Mouse (Mus musculus) liver, embryonic 12.5 days (tissue): ENCODE results near the gene G430095P16Rik. TPM values are rescaled to one million over a fixed set of nuclear protein-coding genes. Genes with fewer than 3 reads are reported as not detected.
A peak's percentile ranks its signal among the peaks of the same experiment; 100 is the strongest.

Experiments used
- ATAC-seq: fragments of 200-750 bp; cut with Nextera tagmentation; 2 replicates; pipeline ENCODE4 v1.8.0; 2017; ENCODE audit warnings: moderate number of reproducible peaks, mild to moderate bottlenecking, moderate library complexity
- H3K27ac ChIP-seq: fragments of 300-500 bp; sonication (generic); 2 replicates; pipeline ENCODE4 v1.5.1; 2016; ENCODE audit warnings: mild to moderate bottlenecking
- H3K27me3 ChIP-seq: fragments of 300-500 bp; sonication (generic); replicated peaks from 2 replicates; pipeline ENCODE4 v1.6.1; 2016; ENCODE audit warnings: mild to moderate bottlenecking, moderate library complexity
- H3K36me3 ChIP-seq: fragments of 300-500 bp; sonication (generic); 2 replicates; pipeline ENCODE4 v1.6.1; 2016; ENCODE audit warnings: mild to moderate bottlenecking, moderate library complexity
- H3K4me1 ChIP-seq: fragments of 300-500 bp; sonication (generic); 2 replicates; pipeline ENCODE4 v1.6.1; 2016
- H3K4me2 ChIP-seq: fragments of 300-500 bp; sonication (generic); 2 replicates; pipeline ENCODE4 v1.6.1; 2016; ENCODE audit warnings: mild to moderate bottlenecking, moderate library complexity
- H3K4me3 ChIP-seq: fragments of 300-500 bp; sonication (generic); 2 replicates; pipeline ENCODE4 v1.5.1; 2016; ENCODE audit warnings: mild to moderate bottlenecking, moderate library complexity
- H3K9ac ChIP-seq: fragments of 300-500 bp; sonication (generic); 2 replicates; pipeline ENCODE4 v1.6.1; 2016; ENCODE audit warnings: mild to moderate bottlenecking, moderate library complexity
- H3K9me3 ChIP-seq: fragments of 300-500 bp; sonication (generic); replicated peaks from 2 replicates; pipeline ENCODE4 v1.6.1; 2016; ENCODE audit warnings: mild to moderate bottlenecking, moderate library complexity
- WGBS: fragments of 180-500 bp; shearing (Covaris S2); methylation state at CpG from one replicate; pipeline ENCODE4 v1.1.7; 2016; ENCODE audit not compliant: insufficient replicate concordance; 5-methylcytosine and 5-hydroxymethylcytosine counted together
- polyA plus RNA-seq: library from polyadenylated mRNA; unstranded; fragments of >200 nt; fragmentation: Nextera tagmentation; extraction: Ambion mirVana; gene quantifications from 2 replicates; pipeline ENCODE4 v1.2.1, GENCODE M21; 2016

G430095P16Rik gene
- polyA plus RNA-seq, 1 experiment from 2014 or later: 12.0 TPM

DNA sequence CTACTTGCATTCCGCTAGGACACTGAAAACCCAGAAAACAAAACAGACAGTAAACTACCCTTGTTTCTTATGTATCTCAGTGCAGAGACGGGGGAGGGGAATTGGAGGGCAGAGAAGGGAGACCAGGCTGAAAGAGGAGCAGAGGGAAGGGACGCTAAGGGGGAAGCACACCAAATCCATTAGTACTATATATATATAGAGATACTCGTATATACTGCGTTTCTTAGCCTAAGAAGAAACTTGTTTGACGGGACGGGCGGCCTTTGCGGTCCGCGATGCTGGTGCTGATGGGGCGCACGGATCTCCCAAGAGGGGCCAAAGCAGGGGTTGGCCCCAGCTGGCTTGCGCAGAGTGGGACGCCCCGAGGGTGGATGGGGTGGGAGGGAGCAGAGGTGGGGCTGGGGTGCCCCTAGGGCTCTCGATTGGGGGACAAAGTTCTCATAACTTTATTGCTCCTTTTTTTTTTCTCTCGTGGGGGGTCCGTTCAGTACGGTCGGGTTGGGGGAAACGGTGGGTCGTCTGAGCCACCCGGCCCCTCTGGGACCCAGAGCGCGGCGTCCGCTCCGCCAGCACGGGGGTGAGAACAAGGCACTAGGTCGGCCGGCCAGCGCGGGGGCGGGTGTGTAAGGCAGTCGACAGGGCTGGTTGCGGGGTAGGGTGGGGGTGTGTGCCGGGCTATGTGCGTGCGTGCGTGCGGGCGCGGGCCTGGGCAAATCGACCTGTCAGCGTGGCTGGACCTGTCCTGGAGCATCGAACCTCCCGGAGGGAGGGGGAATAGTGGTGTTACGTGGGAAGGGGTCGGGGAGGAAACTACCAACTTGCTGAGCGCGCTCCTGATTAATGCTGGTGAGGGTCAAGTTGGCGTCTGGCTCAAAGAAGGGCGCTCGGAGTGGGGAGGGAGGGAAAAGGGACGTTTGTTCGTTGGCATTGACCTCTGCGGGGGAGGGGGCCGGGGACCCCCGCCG lies 17.7 kb upstream of the G430095P16Rik start:
- peak overlapping the region; percentile 96 for H3K4me2 ChIP-seq
- H3K36me3 ChIP-seq: peaks cover 25% of the 10 kb centered on the region
- H3K4me1 ChIP-seq: peaks cover 80% of the 10 kb centered on the region
- H3K9me3 ChIP-seq: no peaks in the 10 kb centered on the region
- ATAC-seq: peak; percentile 6; the same call in 1 of the 2 replicates
- 2% methylated on average over 59 of the region's 61 CpGs for WGBS
- H3K27me3 ChIP-seq: peaks cover 39% of the 10 kb centered on the region
- peak overlapping the region; percentile 97 for H3K27ac ChIP-seq
- peak overlapping the region; percentile 97 for H3K9ac ChIP-seq
- H3K4me3 ChIP-seq: peak overlapping the region; percentile 83

DNA sequence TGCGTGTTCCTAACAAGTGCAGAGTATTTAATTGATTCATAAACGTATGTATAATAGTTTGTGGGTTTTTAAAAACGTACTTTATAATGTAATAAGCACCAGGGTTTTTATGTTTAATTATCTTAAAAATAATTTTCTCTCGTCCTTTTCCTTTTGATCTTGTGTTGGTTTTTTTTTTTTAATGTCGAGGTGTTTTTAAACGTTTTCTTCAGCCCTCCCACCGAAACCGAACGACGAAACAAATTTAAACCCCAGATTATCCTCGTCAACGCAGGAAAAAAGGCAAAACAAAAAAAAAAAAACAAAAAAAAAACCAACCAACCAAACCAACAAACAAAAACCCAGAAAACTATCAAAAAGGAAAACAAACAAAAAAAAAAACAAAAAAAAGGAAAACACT lies 16.8 kb upstream of the G430095P16Rik start:
- Histone ChIP-seq H3K4me2 (peak overlapping the region; percentile 96), H3K27ac (peak overlapping the region; percentile 97), H3K9me3 (no peaks in the 10 kb centered on the region), H3K4me1 (peaks cover 72% of the 10 kb centered on the region), H3K36me3 (peaks cover 22% of the 10 kb centered on the region), H3K9ac (peak overlapping the region; percentile 97), H3K4me3 (peak overlapping the region; percentile 83), H3K27me3 (peaks cover 41% of the 10 kb centered on the region)
- no peak for ATAC-seq
- under 1% methylated on average over 12 of the region's 12 CpGs for WGBS

DNA sequence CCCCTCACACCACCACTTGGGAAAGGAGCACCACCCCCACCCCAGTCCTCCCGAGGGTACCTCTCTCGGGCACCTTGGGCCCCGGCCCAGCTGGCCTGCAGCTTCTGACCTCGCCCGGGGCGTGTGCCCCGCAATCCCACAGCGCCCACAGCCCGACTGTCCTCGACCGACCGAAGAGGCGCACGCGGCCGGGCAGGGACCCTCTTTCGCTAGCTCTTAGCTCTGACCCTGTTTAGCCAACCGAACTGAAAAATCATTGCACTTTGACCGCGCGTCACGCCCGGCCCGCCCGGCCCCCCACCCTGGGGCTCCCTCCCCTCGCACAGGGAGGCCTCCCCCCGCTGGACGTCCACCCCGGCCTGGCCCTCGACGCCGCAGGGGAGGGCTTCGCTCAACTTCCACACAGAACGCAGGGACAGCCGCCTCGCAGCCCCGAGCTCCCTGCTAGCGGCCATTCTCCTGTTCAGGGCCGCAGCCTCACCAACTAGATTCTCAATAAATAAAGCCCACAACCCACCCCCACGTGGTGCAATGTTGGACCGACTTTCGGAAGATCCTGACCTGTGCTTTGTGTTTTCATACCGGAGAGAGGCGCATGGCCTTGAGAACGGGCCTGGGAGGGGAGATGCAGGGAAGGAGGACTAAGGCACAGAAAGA lies 16.1 kb upstream of the G430095P16Rik start:
- ATAC-seq: no peak
- WGBS: 1% methylated on average over 45 of the region's 45 CpGs
- Histone ChIP-seq H3K9me3 (no peaks in the 10 kb centered on the region), H3K4me3 (peak overlapping the region; percentile 58), H3K36me3 (peaks cover 22% of the 10 kb centered on the region), H3K27ac (peak overlapping the region; percentile 83), H3K4me2 (peak overlapping the region; percentile 96), H3K27me3 (peaks cover 43% of the 10 kb centered on the region), H3K9ac (peak overlapping the region; percentile 80), H3K4me1 (peaks cover 68% of the 10 kb centered on the region)

DNA sequence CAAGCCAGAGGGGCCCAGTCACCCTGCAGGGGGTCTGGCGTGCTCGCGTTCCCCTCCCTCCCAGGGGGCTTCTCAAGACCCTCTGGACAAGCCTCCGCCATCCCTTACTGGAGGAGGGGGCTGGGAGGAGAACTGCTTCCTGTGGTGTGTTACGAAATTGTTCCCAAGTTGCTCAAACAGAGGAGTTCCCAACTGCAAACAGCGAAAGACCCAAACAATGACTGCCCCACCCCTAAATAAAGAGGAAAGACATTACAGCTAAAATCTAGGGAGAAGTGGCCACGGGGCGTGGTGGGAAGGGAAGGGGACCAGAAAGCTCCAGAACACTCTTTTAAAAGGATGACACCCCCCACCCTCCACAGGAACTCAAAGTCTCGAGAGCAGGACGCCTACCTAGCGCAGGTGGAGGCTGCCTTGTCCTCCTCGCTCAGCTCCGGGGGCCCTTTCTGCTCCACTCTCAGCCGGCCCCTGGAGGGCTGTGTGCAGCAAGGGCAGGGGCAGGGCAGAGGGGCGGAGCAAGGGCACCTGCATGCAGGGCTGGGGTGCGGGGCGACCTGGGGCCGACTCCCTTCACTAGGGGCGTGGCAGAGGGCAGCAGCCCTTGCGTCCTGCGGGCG lies 15.4 kb upstream of the G430095P16Rik start:
- peak overlapping the region; percentile 96 for H3K4me2 ChIP-seq
- H3K9ac ChIP-seq: peak overlapping the region; percentile 80
- under 1% methylated on average over 22 of the region's 22 CpGs for WGBS
- H3K36me3 ChIP-seq: peaks cover 21% of the 10 kb centered on the region
- ATAC-seq: peak; percentile 44
- no peaks in the 10 kb centered on the region for H3K9me3 ChIP-seq
- peaks cover 47% of the 10 kb centered on the region for H3K27me3 ChIP-seq
- H3K4me3 ChIP-seq: peak overlapping the region; percentile 58
- peak overlapping the region; percentile 83 for H3K27ac ChIP-seq
- peaks cover 75% of the 10 kb centered on the region for H3K4me1 ChIP-seq

DNA sequence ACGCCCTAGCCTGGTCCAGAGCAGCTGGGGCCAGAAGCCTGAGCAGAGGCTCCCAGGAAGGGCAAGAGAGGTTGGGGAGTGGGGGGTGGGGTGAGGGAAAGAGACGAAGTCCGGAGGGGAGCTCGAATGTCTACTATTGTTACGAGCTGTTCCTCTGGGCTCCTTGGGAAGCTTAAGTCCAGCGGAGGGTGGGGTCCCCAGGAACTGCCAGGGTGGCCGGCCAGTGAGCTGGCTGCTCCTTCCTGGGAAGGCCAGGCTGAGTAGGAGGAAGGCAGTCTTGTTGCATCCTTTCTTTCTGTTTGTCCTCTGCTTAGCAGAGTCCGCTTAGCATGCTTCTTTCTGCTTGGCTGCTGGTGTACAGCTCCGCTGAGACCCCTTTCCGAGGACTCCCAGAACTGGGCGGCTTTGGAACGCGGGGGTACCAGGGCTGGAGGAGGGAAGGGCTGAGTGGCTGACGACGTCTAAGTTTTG lies 14.7 kb upstream of the G430095P16Rik start:
- Histone ChIP-seq H3K27ac (peak overlapping the region; percentile 83), H3K4me1 (peaks cover 78% of the 10 kb centered on the region), H3K9me3 (no peaks in the 10 kb centered on the region), H3K4me3 (peak overlapping the region; percentile 58), H3K4me2 (peak overlapping the region; percentile 96), H3K9ac (peak overlapping the region; percentile 80), H3K27me3 (peaks cover 48% of the 10 kb centered on the region), H3K36me3 (peaks cover 14% of the 10 kb centered on the region)
- 9% methylated on average over 15 of the region's 15 CpGs for WGBS
- ATAC-seq: peak; percentile 1; the same call in 1 of the 2 replicates

DNA sequence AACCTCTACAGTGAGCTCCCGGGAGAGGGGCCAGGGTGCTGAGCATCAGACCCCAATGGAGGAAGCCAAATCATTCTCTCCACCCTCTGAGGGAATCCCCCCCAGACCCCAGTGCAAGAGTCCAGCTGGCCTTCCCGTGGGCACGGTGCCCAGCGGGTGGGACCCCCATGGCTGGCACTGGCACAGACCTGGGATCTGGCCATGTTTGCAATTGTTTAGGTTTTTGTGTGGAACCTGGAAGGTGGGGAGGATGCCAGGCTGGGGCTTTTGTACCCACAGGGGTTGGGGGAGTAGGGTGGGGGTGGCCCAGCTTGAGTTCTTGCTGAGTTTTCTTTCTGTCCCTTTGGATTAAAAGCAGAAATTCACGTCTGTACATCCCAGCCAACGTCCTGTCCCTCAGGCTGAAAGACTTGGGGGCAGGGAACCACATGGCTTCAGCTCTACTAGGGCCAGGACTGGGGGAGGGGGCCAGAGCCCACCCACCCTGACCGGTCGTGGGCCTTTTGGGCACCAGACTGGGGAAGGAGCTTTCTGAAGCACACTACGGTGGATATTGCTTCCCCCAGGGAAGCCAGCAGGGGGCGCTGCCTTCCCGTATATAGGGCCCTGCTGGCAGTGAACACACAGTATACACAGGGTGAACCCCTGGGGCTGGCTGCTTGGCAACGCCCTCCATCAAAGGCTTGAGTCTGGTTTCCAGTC lies 13.9 kb upstream of the G430095P16Rik start:
- Histone ChIP-seq H3K27ac (no peak overlapping the region), H3K4me3 (0 out of 2 replicates have a peak overlapping the region, but pooled peaks have one; percentile 7)
- 18% methylated on average over 12 of the region's 12 CpGs for WGBS

DNA sequence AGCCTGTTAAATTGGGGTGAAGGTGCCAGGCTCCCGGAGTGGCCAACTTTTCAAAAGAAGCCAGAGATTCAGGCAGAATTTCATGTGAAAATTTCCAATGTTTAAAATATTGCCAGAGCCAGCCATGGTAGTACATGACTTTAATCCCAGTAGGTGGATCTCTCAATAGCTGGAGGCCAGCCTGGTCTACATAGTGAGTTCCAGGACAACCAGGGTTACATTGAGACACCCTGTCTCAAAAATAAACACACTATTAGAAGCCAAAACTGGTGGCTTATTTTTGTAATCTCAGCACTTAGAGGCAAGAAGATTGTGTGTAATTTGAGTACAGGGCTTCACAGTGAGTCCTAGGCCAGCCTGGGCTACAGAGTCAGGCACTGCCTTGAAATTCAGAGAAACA lies 12.9 kb upstream of the G430095P16Rik start:
- Histone ChIP-seq H3K9me3 (no peaks in the 10 kb centered on the region), H3K36me3 (no peaks in the 10 kb centered on the region), H3K4me3 (no peak overlapping the region), H3K27ac (peak overlapping the region; percentile 32; the same call in 1 of the 2 replicates), H3K4me1 (peaks cover 68% of the 10 kb centered on the region), H3K4me2 (no peak overlapping the region), H3K27me3 (peaks cover 64% of the 10 kb centered on the region), H3K9ac (no peak overlapping the region)
- no peak for ATAC-seq
- WGBS: 88% methylated on average over 1 of the region's 1 CpGs

More for the DNA sequence above, 13.9 kb upstream of the G430095P16Rik start:
- Histone ChIP-seq H3K4me1 (peaks cover 78% of the 10 kb centered on the region), H3K36me3 (peaks cover 5% of the 10 kb centered on the region), H3K27me3 (peaks cover 54% of the 10 kb centered on the region), H3K4me2 (peak overlapping the region; percentile 96), H3K9me3 (no peaks in the 10 kb centered on the region), H3K9ac (peak overlapping the region; percentile 80; the same call in 1 of the 2 replicates)
- peak; percentile 59 for ATAC-seq

DNA sequence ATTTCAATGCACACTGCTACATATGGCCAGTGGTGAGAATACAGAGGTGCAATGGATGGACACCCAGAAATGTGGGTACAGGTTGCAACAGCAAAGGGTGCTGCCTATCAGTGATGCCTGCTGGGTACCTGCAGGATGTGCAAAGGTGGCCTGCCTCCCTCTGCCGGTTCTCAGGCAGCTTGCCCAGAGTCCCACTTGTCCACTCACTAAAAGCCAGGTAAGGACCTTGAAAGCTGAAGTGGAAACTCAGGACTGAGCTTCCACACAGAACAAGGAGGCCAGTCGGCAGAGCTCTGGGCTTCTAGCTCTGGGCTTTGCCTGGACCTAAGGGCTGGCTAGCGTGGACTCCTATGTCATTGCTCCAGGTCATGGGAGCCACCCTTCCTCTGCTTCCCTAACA lies 11.5 kb upstream of the G430095P16Rik start:
- H3K9me3 ChIP-seq: no peaks in the 10 kb centered on the region
- no peaks in the 10 kb centered on the region for H3K36me3 ChIP-seq
- peaks cover 65% of the 10 kb centered on the region for H3K4me1 ChIP-seq
- no peak for ATAC-seq
- H3K9ac ChIP-seq: no peak overlapping the region
- 65% methylated on average over 3 of the region's 3 CpGs for WGBS
- H3K27me3 ChIP-seq: peaks cover 69% of the 10 kb centered on the region
- no peak overlapping the region for H3K4me3 ChIP-seq
- H3K4me2 ChIP-seq: no peak overlapping the region
- H3K27ac ChIP-seq: peak overlapping the region; percentile 2

DNA sequence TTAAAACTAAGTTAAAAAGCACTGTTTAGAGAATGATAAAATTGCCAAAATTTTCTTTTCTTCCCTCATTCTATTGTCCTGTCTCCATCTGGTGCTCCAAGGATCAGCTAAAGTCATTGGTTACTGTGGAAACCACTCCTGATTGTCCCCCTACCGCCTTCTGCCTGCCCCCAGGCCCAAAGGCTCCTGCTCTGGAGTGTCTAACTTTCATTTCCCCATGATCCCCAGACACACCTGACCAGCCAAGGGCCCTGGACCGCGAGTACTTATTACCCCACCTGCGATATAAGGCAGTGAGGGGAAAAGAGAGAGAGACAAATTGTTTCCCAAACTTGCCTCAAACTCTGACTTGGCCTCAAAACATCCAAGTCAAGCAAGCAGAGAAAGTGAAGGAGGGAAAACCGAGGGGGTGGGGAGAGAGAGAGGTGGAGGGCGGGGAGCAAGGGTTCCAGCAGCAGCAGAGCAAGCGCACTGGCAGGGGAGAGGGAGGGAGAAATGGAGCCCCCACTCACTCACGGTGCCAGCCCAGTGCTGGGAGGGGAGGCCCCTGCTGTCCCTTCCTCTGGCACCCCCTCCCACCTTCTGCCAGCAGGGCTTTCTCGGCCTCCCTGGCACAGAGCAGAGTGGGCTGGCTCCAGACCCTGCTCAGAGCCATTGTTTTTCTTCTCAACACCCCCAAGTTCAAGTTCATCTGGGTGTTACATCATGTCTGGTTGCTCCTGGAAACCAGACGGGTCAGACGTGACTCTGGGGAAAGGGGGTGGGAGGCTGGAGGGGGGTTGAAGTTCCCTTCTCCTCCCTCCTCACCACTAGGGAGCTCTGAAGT lies 10.7 kb upstream of the G430095P16Rik start:
- H3K4me2 ChIP-seq: peak overlapping the region; percentile 15; the same call in 1 of the 2 replicates
- H3K36me3 ChIP-seq: no peaks in the 10 kb centered on the region
- no peak for ATAC-seq
- H3K9ac ChIP-seq: peak overlapping the region; percentile 23; the same call in 1 of the 2 replicates
- no peaks in the 10 kb centered on the region for H3K9me3 ChIP-seq
- H3K4me1 ChIP-seq: peaks cover 56% of the 10 kb centered on the region
- H3K27ac ChIP-seq: peak overlapping the region; percentile 2
- H3K27me3 ChIP-seq: peaks cover 70% of the 10 kb centered on the region
- H3K4me3 ChIP-seq: no peak overlapping the region
- WGBS: 37% methylated on average over 10 of the region's 11 CpGs

DNA sequence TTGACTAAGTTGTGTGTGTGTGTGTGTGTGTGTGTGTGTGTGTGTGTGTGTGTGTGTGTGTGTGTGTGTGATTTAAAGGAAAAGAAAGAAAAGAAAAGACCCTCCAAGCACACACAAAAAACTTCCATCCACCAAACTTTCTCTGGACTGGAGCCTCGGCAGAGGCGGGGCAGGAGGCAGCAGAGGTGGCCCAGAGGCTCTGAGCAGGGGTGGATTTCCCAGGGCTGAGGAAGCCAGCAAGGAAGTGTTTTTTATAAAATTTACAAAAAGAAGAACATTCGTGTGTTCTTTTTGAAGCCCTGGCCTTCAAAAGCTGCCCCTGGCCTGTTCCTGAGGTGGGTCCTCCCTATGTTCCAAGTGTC lies 10.1 kb upstream of the G430095P16Rik start:
- no peak overlapping the region for H3K4me3 ChIP-seq
- H3K36me3 ChIP-seq: no peaks in the 10 kb centered on the region
- peaks cover 56% of the 10 kb centered on the region for H3K4me1 ChIP-seq
- H3K27ac ChIP-seq: peak overlapping the region; percentile 8; the same call in 1 of the 2 replicates
- 42% methylated on average over 3 of the region's 3 CpGs for whole genome bisulfite sequencing
- H3K9ac ChIP-seq: peak overlapping the region; percentile 23; the same call in 1 of the 2 replicates
- peaks cover 70% of the 10 kb centered on the region for H3K27me3 ChIP-seq
- ATAC-seq: no peak
- no peak overlapping the region for H3K4me2 ChIP-seq
- no peaks in the 10 kb centered on the region for H3K9me3 ChIP-seq
